Mouse (Mus musculus) midbrain, embryonic 11.5 days (tissue): ENCODE measurements around the gene Enox1. TPM values are rescaled to one million over a fixed set of nuclear protein-coding genes. Genes with fewer than 3 reads are reported as not detected.

Experiments used
- ATAC-seq: fragments of 200-750 bp; cut with Nextera tagmentation; 2 replicates; pipeline ENCODE4 v1.8.0; 2017; ENCODE audit warnings: moderate TSS enrichment, moderate library complexity; ENCODE audit not compliant: low FRiP score
- DNase-seq: peaks from one replicate; pipeline ENCODE4 v3.0.0; 2015; ENCODE audit warnings: low spot score; ENCODE audit errors: missing footprints
- H3K27ac ChIP-seq: fragments of 300-500 bp; sonication (generic); 2 replicates; pipeline ENCODE4 v1.5.1; 2014; ENCODE audit warnings: low read depth, low read length
- H3K27me3 ChIP-seq: fragments of 300-500 bp; sonication (generic); 2 replicates; pipeline ENCODE4 v1.6.1; 2014; ENCODE audit warnings: mild to moderate bottlenecking, low read length, moderate library complexity, mixed read lengths; ENCODE audit not compliant: control insufficient read depth, insufficient read depth
- H3K36me3 ChIP-seq: fragments of 300-500 bp; sonication (generic); 2 replicates; pipeline ENCODE4 v1.6.1; 2014; ENCODE audit warnings: mild to moderate bottlenecking, low read length, moderate library complexity, mixed read lengths; ENCODE audit not compliant: control insufficient read depth, insufficient read depth
- H3K4me1 ChIP-seq: fragments of 300-500 bp; sonication (generic); 2 replicates; pipeline ENCODE4 v1.6.1; 2014; ENCODE audit warnings: low read length; ENCODE audit not compliant: control insufficient read depth, insufficient read depth
- H3K4me2 ChIP-seq: fragments of 300-500 bp; sonication (generic); 2 replicates; pipeline ENCODE4 v1.6.1; 2014; ENCODE audit warnings: mild to moderate bottlenecking, moderate library complexity
- H3K4me3 ChIP-seq: fragments of 300-500 bp; sonication (generic); 2 replicates; pipeline ENCODE4 v1.5.1; 2014; ENCODE audit warnings: low read depth, low read length
- H3K9ac ChIP-seq: fragments of 300-500 bp; sonication (generic); 2 replicates; pipeline ENCODE4 v1.6.1; 2014; ENCODE audit warnings: low read length
- H3K9me3 ChIP-seq: fragments of 300-500 bp; sonication (generic); 2 replicates; pipeline ENCODE4 v1.6.1; 2016; ENCODE audit warnings: low read length; ENCODE audit not compliant: control insufficient read depth
- WGBS: fragments of 180-500 bp; shearing (Covaris S2); extraction: QIAGEN DNeasy Blood & Tissue Kit; methylation state at CpG from one replicate; pipeline ENCODE4 v1.1.7; 2014; 5-methylcytosine and 5-hydroxymethylcytosine counted together
- polyA plus RNA-seq: library from polyadenylated mRNA; unstranded; fragments of >200 nt; fragmentation: Nextera tagmentation; extraction: Ambion mirVana; gene quantifications from 2 replicates; pipeline ENCODE4 v1.2.1, GENCODE M21; 2014

The Enox1 gene
- polyA plus RNA-seq, 1 experiment from 2014 or later: 12.8 TPM

GRCm38 (mm10) chr14:77456876-77457275 is 300.3 kb downstream of the Enox1 start:
- no peaks in the 10 kb centered on the region for H3K36me3 ChIP-seq
- peaks cover 4% of the 10 kb centered on the region; the same call in 1 of the 2 replicates for H3K4me1 ChIP-seq
- DNase-seq (no peak), ATAC-seq (no peak)
- no peak overlapping the region for H3K27ac ChIP-seq
- H3K27me3 ChIP-seq: no peaks in the 10 kb centered on the region
- WGBS: 93% methylated on average over 7 of the region's 7 CpGs
- H3K9ac ChIP-seq: no peak overlapping the region
- H3K4me2 ChIP-seq: no peak overlapping the region
- no peak overlapping the region for H3K4me3 ChIP-seq
- no peaks in the 10 kb centered on the region for H3K9me3 ChIP-seq

DNA sequence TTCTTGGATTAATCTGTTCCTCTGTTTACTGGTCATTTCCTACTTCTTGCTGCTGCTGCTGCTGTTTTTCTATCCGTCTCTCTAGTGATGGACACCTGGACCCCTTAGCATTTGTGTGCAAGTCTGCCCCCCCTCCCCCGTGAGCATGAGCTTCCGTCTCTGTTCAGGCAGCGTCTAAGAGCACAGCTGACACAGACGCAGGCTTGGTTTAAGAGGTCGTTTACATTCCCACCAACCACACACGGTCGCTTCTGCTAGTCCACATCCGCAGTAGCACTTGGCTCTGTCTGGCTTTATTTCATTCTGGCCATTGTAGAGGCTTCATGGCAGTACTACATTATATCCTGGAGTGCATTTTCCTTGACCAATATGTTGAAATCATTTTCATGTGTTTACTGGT is 301.7 kb downstream of the Enox1 start:
- Histone ChIP-seq H3K4me3 (no peak overlapping the region), H3K27ac (no peak overlapping the region), H3K4me1 (peaks cover 4% of the 10 kb centered on the region; the same call in 1 of the 2 replicates), H3K9me3 (no peaks in the 10 kb centered on the region), H3K36me3 (no peaks in the 10 kb centered on the region), H3K27me3 (no peaks in the 10 kb centered on the region), H3K9ac (no peak overlapping the region), H3K4me2 (no peak overlapping the region)
- no peak for DNase-seq
- ATAC-seq: no peak
- WGBS: 46% methylated on average over 9 of the region's 9 CpGs

- Histone ChIP-seq H3K27me3 (no peaks in the 10 kb centered on the region), H3K27ac (no peak overlapping the region), H3K9me3 (no peaks in the 10 kb centered on the region), H3K4me2 (no peak overlapping the region), H3K4me1 (no peaks in the 10 kb centered on the region), H3K9ac (no peak overlapping the region), H3K4me3 (no peak overlapping the region), H3K36me3 (no peaks in the 10 kb centered on the region)
- DNase-seq: no peak
- WGBS: 84% methylated on average over 4 of the region's 4 CpGs
- no peak for ATAC-seq
These were observed 307.4 kb downstream of the Enox1 start for GRCm38 (mm10) chr14:77463919-77464318.

- ATAC-seq: no peak
These were observed 308.2 kb downstream of the Enox1 start for GRCm38 (mm10) chr14:77464782-77465181.

DNA sequence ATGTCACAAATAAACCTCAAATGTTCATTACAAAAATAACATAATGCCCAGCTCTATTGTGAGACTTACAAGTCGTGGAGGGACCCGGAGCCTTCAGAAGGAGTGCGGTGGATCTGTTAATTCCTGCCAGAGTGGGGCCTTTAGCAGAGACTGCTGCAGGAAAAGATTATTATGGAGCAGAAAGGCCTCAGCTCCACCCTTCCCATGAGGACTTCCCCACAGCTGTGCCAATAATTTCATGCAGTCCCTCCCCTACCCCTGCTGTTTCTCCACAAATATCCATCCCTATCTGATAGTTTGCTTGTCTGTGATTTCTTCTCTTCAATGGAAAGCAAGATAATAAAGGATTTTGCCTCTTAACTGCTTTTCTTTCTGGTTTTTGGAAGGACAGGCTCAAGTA is 314.0 kb downstream of the Enox1 start:
- Histone ChIP-seq H3K27me3 (no peaks in the 10 kb centered on the region), H3K36me3 (no peaks in the 10 kb centered on the region), H3K27ac (peak overlapping the region; percentile 44), H3K4me2 (no peak overlapping the region), H3K4me3 (no peak overlapping the region), H3K9me3 (no peaks in the 10 kb centered on the region), H3K4me1 (peaks cover 4% of the 10 kb centered on the region), H3K9ac (no peak overlapping the region)
- no peak for ATAC-seq
- no peak for DNase-seq
- 63% methylated on average over 3 of the region's 3 CpGs for WGBS

More at GRCm38 (mm10) chr14:77464782-77465181, 308.2 kb downstream of the Enox1 start:
- Histone ChIP-seq H3K4me2 (no peak overlapping the region), H3K4me3 (no peak overlapping the region), H3K4me1 (no peaks in the 10 kb centered on the region), H3K27me3 (no peaks in the 10 kb centered on the region), H3K27ac (no peak overlapping the region), H3K9me3 (no peaks in the 10 kb centered on the region), H3K36me3 (no peaks in the 10 kb centered on the region), H3K9ac (no peak overlapping the region)
- 88% methylated on average over 4 of the region's 4 CpGs for WGBS
- no peak for DNase-seq

DNA sequence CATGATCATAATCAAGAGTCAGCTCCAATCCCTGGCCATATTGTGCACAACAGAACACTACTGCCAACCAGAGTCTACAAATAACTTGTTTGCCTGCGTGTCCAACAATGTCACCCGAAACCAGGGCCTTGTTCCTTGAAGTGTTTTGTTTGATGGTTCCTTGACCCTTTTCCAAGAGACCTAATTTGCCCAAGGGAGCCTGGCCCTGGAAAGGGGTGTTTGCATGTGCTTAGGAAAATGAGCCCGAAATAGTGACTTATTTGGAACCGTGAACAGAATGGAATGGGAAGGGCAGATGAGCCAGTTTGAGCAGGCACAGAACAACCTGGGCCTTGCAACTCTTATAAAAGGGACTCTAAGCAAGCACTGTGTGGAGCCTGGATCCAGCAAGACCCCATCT is 316.9 kb downstream of the Enox1 start:
- 87% methylated on average over 4 of the region's 4 CpGs for WGBS
- DNase-seq: no peak
- Histone ChIP-seq H3K4me3 (no peak overlapping the region), H3K27ac (no peak overlapping the region), H3K27me3 (no peaks in the 10 kb centered on the region), H3K9me3 (no peaks in the 10 kb centered on the region), H3K36me3 (no peaks in the 10 kb centered on the region), H3K4me2 (no peak overlapping the region), H3K9ac (no peak overlapping the region), H3K4me1 (peaks cover 4% of the 10 kb centered on the region)
- no peak for ATAC-seq

DNA sequence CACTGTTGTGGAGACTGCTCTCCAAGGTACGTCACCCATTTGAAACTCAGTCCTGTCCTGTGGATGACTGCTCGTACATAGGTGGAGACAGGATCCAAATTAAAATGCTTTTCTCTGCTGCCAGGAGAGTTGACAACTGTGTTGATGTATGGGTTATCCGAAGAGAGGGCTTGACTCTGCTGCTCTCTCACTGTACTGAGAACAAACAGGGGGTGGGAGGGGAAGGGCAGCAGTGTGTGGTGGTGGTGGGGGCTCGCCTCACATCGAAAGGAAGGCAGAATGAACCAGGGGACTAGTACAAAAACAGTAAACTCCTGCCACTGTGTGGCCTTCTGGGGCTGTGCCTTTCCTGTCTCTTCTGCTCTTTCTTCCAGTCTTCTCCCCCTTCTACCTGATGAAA is 317.5 kb downstream of the Enox1 start:
- WGBS: 67% methylated on average over 5 of the region's 5 CpGs
- no peak for DNase-seq
- no peak overlapping the region for H3K27ac ChIP-seq

DNA sequence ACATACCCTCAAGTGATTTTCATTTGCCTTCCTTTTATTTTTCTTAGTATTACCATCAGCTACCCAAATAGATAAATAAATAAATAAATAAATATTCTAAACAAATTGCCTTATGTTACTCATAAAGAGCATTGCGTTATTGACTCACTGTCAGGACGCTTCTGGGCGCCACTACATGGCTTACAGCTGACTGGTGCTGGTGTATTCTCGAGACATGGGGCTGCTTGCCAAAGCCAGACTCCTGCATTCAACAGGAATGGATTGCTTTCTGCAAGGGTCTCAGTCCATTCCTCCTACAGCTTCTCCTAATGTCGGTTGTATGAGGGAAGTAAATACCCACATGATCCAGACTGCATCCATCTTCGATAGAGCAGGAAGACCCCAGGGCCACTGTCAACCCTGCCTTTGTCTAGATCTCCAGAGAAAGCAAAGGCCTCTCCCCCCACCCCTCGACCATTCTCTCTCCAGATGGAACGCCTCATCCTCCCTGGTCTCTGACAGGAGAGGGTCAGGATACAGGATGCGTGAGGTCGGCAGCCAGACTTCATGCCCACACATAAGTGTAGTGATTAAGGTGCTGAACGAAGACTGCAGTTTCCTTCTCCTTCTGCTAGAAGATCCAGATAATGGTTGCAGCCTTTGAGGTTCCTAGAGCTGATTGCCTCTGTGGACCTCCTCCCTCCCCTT is 318.7 kb downstream of the Enox1 start:
- no peak for ATAC-seq

More for the DNA sequence above, 317.5 kb downstream of the Enox1 start:
- Histone ChIP-seq H3K4me2 (no peak overlapping the region), H3K4me3 (no peak overlapping the region), H3K36me3 (no peaks in the 10 kb centered on the region), H3K9me3 (no peaks in the 10 kb centered on the region), H3K27me3 (no peaks in the 10 kb centered on the region), H3K4me1 (peaks cover 4% of the 10 kb centered on the region), H3K9ac (no peak overlapping the region)
- ATAC-seq: no peak

DNA sequence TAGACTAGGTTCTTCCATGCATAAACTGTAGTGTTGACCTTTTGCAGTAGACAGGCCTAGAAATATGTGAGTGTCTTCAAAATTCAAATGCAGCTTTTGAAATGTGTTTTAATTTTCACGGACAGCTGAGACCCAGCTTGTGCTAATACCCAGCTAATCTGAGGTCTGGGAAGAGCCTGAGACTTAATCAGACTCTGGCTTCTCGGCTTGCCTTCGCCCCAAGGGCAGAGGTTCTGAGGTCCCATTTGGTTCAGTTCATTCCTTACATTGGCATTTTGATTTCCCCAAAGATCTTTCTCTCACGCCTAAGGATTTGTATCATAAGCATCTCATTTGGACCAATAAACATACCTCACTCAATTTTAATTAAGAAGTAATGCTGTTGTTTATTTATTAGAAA is 321.1 kb downstream of the Enox1 start:
- H3K4me2 ChIP-seq: no peak overlapping the region
- 73% methylated on average over 4 of the region's 4 CpGs for WGBS
- no peak overlapping the region for H3K9ac ChIP-seq
- H3K9me3 ChIP-seq: no peaks in the 10 kb centered on the region
- H3K36me3 ChIP-seq: no peaks in the 10 kb centered on the region
- no peak overlapping the region; the same call in 1 of the 2 replicates for H3K27ac ChIP-seq
- H3K27me3 ChIP-seq: no peaks in the 10 kb centered on the region
- H3K4me1 ChIP-seq: no peaks in the 10 kb centered on the region; the same call in 1 of the 2 replicates
- H3K4me3 ChIP-seq: no peak overlapping the region
- peak; percentile 64; the same call in 1 of the 2 replicates for ATAC-seq
- no peak for DNase-seq

More for the DNA sequence above, 318.7 kb downstream of the Enox1 start:
- Histone ChIP-seq H3K36me3 (no peaks in the 10 kb centered on the region), H3K4me3 (no peak overlapping the region), H3K9ac (no peak overlapping the region), H3K4me1 (peaks cover 4% of the 10 kb centered on the region), H3K4me2 (no peak overlapping the region), H3K27ac (no peak overlapping the region), H3K27me3 (no peaks in the 10 kb centered on the region), H3K9me3 (no peaks in the 10 kb centered on the region)
- 82% methylated on average over 11 of the region's 11 CpGs for WGBS
- DNase-seq: no peak
